In the genomic region with DNA sequence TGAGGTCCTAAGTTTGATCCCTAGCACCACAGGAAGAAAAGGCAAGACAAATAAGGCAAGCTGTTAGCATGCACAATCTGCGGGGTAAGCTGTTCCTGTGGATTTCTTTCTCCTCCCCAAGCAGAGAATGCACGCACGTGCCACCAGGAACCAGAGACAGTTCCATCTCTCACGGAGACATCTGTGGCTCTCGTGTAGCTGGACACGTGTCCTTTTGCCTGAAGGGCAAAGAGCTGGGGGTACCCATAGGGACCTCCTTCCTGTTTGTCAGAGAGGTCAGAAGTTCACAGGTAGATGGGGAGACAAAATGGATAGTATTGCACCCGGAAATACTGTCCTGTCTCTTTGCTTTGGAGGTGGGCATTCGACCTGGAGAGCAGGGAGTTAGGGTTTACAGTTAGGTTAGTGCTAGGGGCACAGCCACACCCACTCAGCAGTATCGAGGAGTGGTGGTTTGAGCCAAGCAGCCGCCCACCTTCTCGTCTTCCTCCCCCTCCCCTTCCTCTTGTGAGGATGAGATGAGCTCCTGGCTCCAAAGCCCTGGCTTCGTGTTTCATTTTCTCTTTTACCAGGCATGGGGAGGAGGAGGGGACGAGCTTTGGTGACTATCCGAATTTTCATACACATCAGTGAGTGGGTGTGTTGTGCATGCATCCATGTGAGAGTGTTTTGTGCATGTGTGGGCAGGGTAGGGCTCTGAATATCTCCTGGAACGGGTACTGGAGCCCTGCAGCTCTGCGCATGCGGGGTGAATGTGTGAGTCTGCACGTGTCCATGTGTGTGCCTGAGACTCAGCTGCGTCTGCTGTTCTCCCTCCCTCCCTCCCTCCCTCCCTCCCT, we compare ENCODE assay signal across 8 mouse cellular contexts. TPM values are rescaled to one million over a fixed set of nuclear protein-coding genes. Genes with fewer than 3 reads are reported as not detected.
DNase-seq lines count a peak whose midpoint lies in the region; ATAC-seq and TF ChIP-seq lines count a peak whose summit lies in the region.

No protein-coding gene starts in this region.

- no peaks in the 10 kb centered on the region for H3K9me3 ChIP-seq in embryonic facial prominence, embryonic 11.5 days (replicated peaks; ENCODE audit: control insufficient read depth, low read length)
- H3K9me3 ChIP-seq in limb, embryonic 11.5 days (ENCODE audit: control insufficient read depth, low read length): no peaks in the 10 kb centered on the region
- H3K9me3 ChIP-seq in midbrain, embryonic 11.5 days (ENCODE audit: control insufficient read depth, low read length): no peaks in the 10 kb centered on the region

- peak; percentile 63; the same call in 1 of the 2 replicates for ATAC-seq in embryonic facial prominence, embryonic 11.5 days (replicated peaks; ENCODE audit: insufficient number of reproducible peaks, low FRiP score, low TSS enrichment, low read depth)
- no peak; the same call in 1 of the 2 replicates for ATAC-seq in limb, embryonic 11.5 days (ENCODE audit: insufficient number of reproducible peaks, low FRiP score, low TSS enrichment, low read depth)
- ATAC-seq in midbrain, embryonic 11.5 days (ENCODE audit: low FRiP score): peak; percentile 56; the same call in 1 of the 2 replicates

- H3K9ac ChIP-seq in embryonic facial prominence, embryonic 11.5 days (replicated peaks; ENCODE audit: low read length): peak overlapping the region; percentile 2; the same call in 1 of the 2 replicates
- H3K9ac ChIP-seq in limb, embryonic 11.5 days (ENCODE audit: low read length): no peak overlapping the region
- peak overlapping the region; percentile 50 for H3K9ac ChIP-seq in midbrain, embryonic 11.5 days (ENCODE audit: low read length)

- no peak for TF ChIP-seq CTCF in kidney, adult 2 months (conservative IDR thresholded peaks at IDR 0.05; ENCODE audit: insufficient read depth, insufficient read length, low read depth, low read length)

- peak; percentile 67 to 68 for DNase-seq in B cell, adult 2 months
- peak; percentile 85 for DNase-seq in adrenal gland, postnatal 10 days
- DNase-seq in embryonic facial prominence, embryonic 11.5 days (ENCODE audit: low spot score): peak; percentile 83
- peak; percentile 81 for DNase-seq in heart, adult 8-10 months (ENCODE audit: low spot score)
- peak; percentile 90 for DNase-seq in kidney, adult 2 months
- DNase-seq in limb, embryonic 11.5 days (ENCODE audit: low spot score): peak; percentile 80
- peak; percentile 92 for DNase-seq in midbrain, embryonic 11.5 days (ENCODE audit: low spot score, missing footprints)
- DNase-seq in splenic B cell, adult 2 months (ENCODE audit: low read depth, low spot score): peak; percentile 70

- no peaks in the 10 kb centered on the region for H3K36me3 ChIP-seq in embryonic facial prominence, embryonic 11.5 days (replicated peaks; ENCODE audit: control insufficient read depth, insufficient read depth, low read depth, low read length)
- H3K36me3 ChIP-seq in kidney, adult 2 months (ENCODE audit: control insufficient read depth, insufficient read depth, low read length): no peaks in the 10 kb centered on the region
- H3K36me3 ChIP-seq in limb, embryonic 11.5 days (ENCODE audit: control insufficient read depth, insufficient read depth, low read length): no peaks in the 10 kb centered on the region
- no peaks in the 10 kb centered on the region for H3K36me3 ChIP-seq in midbrain, embryonic 11.5 days (ENCODE audit: control insufficient read depth, insufficient read depth, low read length)
- H3K36me3 ChIP-seq in splenic B cell, adult 2 months (ENCODE audit: control insufficient read depth, insufficient read depth, low read length, poor library complexity, severe bottlenecking): no peaks in the 10 kb centered on the region

- TF ChIP-seq POLR2A in kidney, adult 2 months (IDR thresholded peaks at IDR 0.05; ENCODE audit: low read depth, low read length): no peak

- peak overlapping the region; percentile 43 for H3K4me2 ChIP-seq in embryonic facial prominence, embryonic 11.5 days (ENCODE audit: low read depth, low read length)
- peak overlapping the region; percentile 30 for H3K4me2 ChIP-seq in limb, embryonic 11.5 days (ENCODE audit: low read depth, severe bottlenecking)
- peak overlapping the region; percentile 38 for H3K4me2 ChIP-seq in midbrain, embryonic 11.5 days

- H3K27me3 ChIP-seq in embryonic facial prominence, embryonic 11.5 days (ENCODE audit: control insufficient read depth, insufficient read depth, low read length): no peaks in the 10 kb centered on the region
- no peaks in the 10 kb centered on the region for H3K27me3 ChIP-seq in kidney, adult 2 months (replicated peaks; ENCODE audit: control insufficient read depth, insufficient read depth, low read length)
- H3K27me3 ChIP-seq in limb, embryonic 11.5 days (ENCODE audit: control insufficient read depth, insufficient read depth, low read length): no peaks in the 10 kb centered on the region
- H3K27me3 ChIP-seq in midbrain, embryonic 11.5 days (ENCODE audit: control insufficient read depth, insufficient read depth, low read length): no peaks in the 10 kb centered on the region
- no peaks in the 10 kb centered on the region for H3K27me3 ChIP-seq in splenic B cell, adult 2 months (ENCODE audit: control insufficient read depth, insufficient read depth, low read length, poor library complexity, severe bottlenecking)

- 0 out of 2 replicates have a peak overlapping the region, but pooled peaks have one; percentile 6 for H3K4me3 ChIP-seq in embryonic facial prominence, embryonic 11.5 days (ENCODE audit: low read depth, low read length)
- peak overlapping the region; percentile 4; the same call in 1 of the 2 replicates for H3K4me3 ChIP-seq in kidney, adult 2 months (ENCODE audit: insufficient read depth, low read depth, low read length)
- H3K4me3 ChIP-seq in limb, embryonic 11.5 days (ENCODE audit: low read depth, low read length): peak overlapping the region; percentile 3; the same call in 1 of the 2 replicates
- no peak overlapping the region for H3K4me3 ChIP-seq in midbrain, embryonic 11.5 days (ENCODE audit: low read depth, low read length)

- H3K4me1 ChIP-seq in embryonic facial prominence, embryonic 11.5 days (ENCODE audit: control insufficient read depth, insufficient read depth, low read length): peaks cover 29% of the 10 kb centered on the region
- peaks cover 77% of the 10 kb centered on the region for H3K4me1 ChIP-seq in kidney, adult 2 months (ENCODE audit: control insufficient read depth, insufficient read depth, low read length)
- H3K4me1 ChIP-seq in limb, embryonic 11.5 days (ENCODE audit: control insufficient read depth, insufficient read depth, low read length): peaks cover 72% of the 10 kb centered on the region
- H3K4me1 ChIP-seq in midbrain, embryonic 11.5 days (ENCODE audit: control insufficient read depth, insufficient read depth, low read length): peaks cover 87% of the 10 kb centered on the region

- H3K27ac ChIP-seq in embryonic facial prominence, embryonic 11.5 days (replicated peaks; ENCODE audit: low read depth, low read length): no peak overlapping the region
- H3K27ac ChIP-seq in kidney, adult 2 months (ENCODE audit: insufficient read depth, low read depth, low read length): peak overlapping the region; percentile 61
- H3K27ac ChIP-seq in limb, embryonic 11.5 days (replicated peaks; ENCODE audit: low read depth, low read length): no peak overlapping the region
- H3K27ac ChIP-seq in midbrain, embryonic 11.5 days (ENCODE audit: low read depth, low read length): peak overlapping the region; percentile 44; the same call in 1 of the 2 replicates

- 7% methylated on average over 19 of the region's 19 CpGs for WGBS in embryonic facial prominence, embryonic 11.5 days
- 6% methylated on average over 19 of the region's 19 CpGs for WGBS in kidney, adult 2 months
- WGBS in limb, embryonic 11.5 days: 6% methylated on average over 19 of the region's 19 CpGs
- WGBS in midbrain, embryonic 11.5 days: 13% methylated on average over 19 of the region's 19 CpGs

RNA-seq across cellular contexts. Expression of a gene that starts 6.6 kb away (rescaled TPM):
- total RNA-seq in adrenal gland, postnatal 10 days (2021): 100 to 1,000 TPM; 135 to 184 TPM
- polyA plus RNA-seq in embryonic facial prominence, embryonic 11.5 days (2014; fragmentation: Nextera tagmentation; extraction: Ambion mirVana): 19.7 and 20.3 TPM in 2 replicates
- total RNA-seq in heart, adult 8-10 months (2022): 10 to 100 TPM; 92.5 to 98.4 (median 95.1) TPM
- 92.7 and 97.2 TPM in 2 replicates for polyA plus RNA-seq in kidney, adult 2 months (2012; rRNA removed)
- 16.5 and 17.7 TPM in 2 replicates for polyA plus RNA-seq in limb, embryonic 11.5 days (2014; fragmentation: Nextera tagmentation; extraction: Ambion mirVana)
- 21.9 and 23.7 TPM in 2 replicates for polyA plus RNA-seq in midbrain, embryonic 11.5 days (2014; fragmentation: Nextera tagmentation; extraction: Ambion mirVana)

RNA-seq across cellular contexts. Expression of a gene that starts 17.8 kb away (rescaled TPM):
- 10 to 100 TPM; 40.4 to 58.0 TPM for total RNA-seq in adrenal gland, postnatal 10 days (2021)
- 54.8 and 55.1 TPM in 2 replicates for polyA plus RNA-seq in embryonic facial prominence, embryonic 11.5 days (2014; fragmentation: Nextera tagmentation; extraction: Ambion mirVana)
- 10 to 100 TPM; 44.4 to 49.9 (median 46.8) TPM for total RNA-seq in heart, adult 8-10 months (2022)
- polyA plus RNA-seq in kidney, adult 2 months (2012; rRNA removed): 45.3 and 54.1 TPM in 2 replicates
- polyA plus RNA-seq in limb, embryonic 11.5 days (2014; fragmentation: Nextera tagmentation; extraction: Ambion mirVana): 68.0 and 69.2 TPM in 2 replicates
- polyA plus RNA-seq in midbrain, embryonic 11.5 days (2014; fragmentation: Nextera tagmentation; extraction: Ambion mirVana): 66.1 and 67.1 TPM in 2 replicates

RNA-seq across cellular contexts. Expression of a gene that starts 28.1 kb away (rescaled TPM):
- 10 to 100 TPM; 15.1 to 59.6 TPM for total RNA-seq in adrenal gland, postnatal 10 days (2021)
- 0.69 and 1.2 TPM in 2 replicates for polyA plus RNA-seq in embryonic facial prominence, embryonic 11.5 days (2014; fragmentation: Nextera tagmentation; extraction: Ambion mirVana)
- total RNA-seq in heart, adult 8-10 months (2022): 100 to 1,000 TPM in 2 of 4 experiments, 10 to 100 TPM in 2; 81.4 to 121 (median 101) TPM
- 140 and 155 TPM in 2 replicates for polyA plus RNA-seq in kidney, adult 2 months (2012; rRNA removed)
- polyA plus RNA-seq in limb, embryonic 11.5 days (2014; fragmentation: Nextera tagmentation; extraction: Ambion mirVana): 1.0 and 1.1 TPM in 2 replicates
- polyA plus RNA-seq in midbrain, embryonic 11.5 days (2014; fragmentation: Nextera tagmentation; extraction: Ambion mirVana): 0.93 and 1.2 TPM in 2 replicates

RNA-seq across cellular contexts. Expression of a gene that starts 46.0 kb away (rescaled TPM):
- total RNA-seq in adrenal gland, postnatal 10 days (2021): not detected
- polyA plus RNA-seq in embryonic facial prominence, embryonic 11.5 days (2014; fragmentation: Nextera tagmentation; extraction: Ambion mirVana): not detected in 2 replicates
- not detected for total RNA-seq in heart, adult 8-10 months (2022)
- not detected in 2 replicates for polyA plus RNA-seq in kidney, adult 2 months (2012; rRNA removed)
- 0.11 TPM in 1 of 2 replicates, not detected in the other for polyA plus RNA-seq in limb, embryonic 11.5 days (2014; fragmentation: Nextera tagmentation; extraction: Ambion mirVana)
- not detected in 2 replicates for polyA plus RNA-seq in midbrain, embryonic 11.5 days (2014; fragmentation: Nextera tagmentation; extraction: Ambion mirVana)

RNA-seq across cellular contexts. Expression of a gene that starts 48.2 kb away (rescaled TPM):
- 10 to 100 TPM; 79.4 to 88.6 TPM for total RNA-seq in adrenal gland, postnatal 10 days (2021)
- 20.2 and 22.0 TPM in 2 replicates for polyA plus RNA-seq in embryonic facial prominence, embryonic 11.5 days (2014; fragmentation: Nextera tagmentation; extraction: Ambion mirVana)
- total RNA-seq in heart, adult 8-10 months (2022): 10 to 100 TPM; 72.1 to 84.3 (median 78.7) TPM
- polyA plus RNA-seq in kidney, adult 2 months (2012; rRNA removed): 23.5 and 24.5 TPM in 2 replicates
- 24.6 and 25.6 TPM in 2 replicates for polyA plus RNA-seq in limb, embryonic 11.5 days (2014; fragmentation: Nextera tagmentation; extraction: Ambion mirVana)
- polyA plus RNA-seq in midbrain, embryonic 11.5 days (2014; fragmentation: Nextera tagmentation; extraction: Ambion mirVana): 24.0 and 25.1 TPM in 2 replicates

Comparison
In these comparisons a context has a peak if more than half of its experiments do, and no peak if none do; other contexts are left out.
1. H3K27ac ChIP-seq: peak in kidney, adult 2 months (single experiment) and midbrain, embryonic 11.5 days (single experiment); none in embryonic facial prominence, embryonic 11.5 days (single experiment) and limb, embryonic 11.5 days (single experiment).
2. RNA of a gene that starts 28.1 kb away (polyA plus RNA-seq): 140 to 155 TPM in kidney, adult 2 months; 1.0 to 1.1 TPM in limb, embryonic 11.5 days, 0.93 to 1.2 TPM in midbrain, embryonic 11.5 days and 0.69 to 1.2 TPM in embryonic facial prominence, embryonic 11.5 days; every median in the first group is over 10 times any median in the second.
3. Peak in every context shown above with its lines, with median percentiles within 50 percentile points of each other: DNase-seq and H3K4me2 ChIP-seq.